Mouse (Mus musculus): ENCODE data around the gene AU022252. TPM values are rescaled to one million over a fixed set of nuclear protein-coding genes. Genes with fewer than 3 reads are reported as not detected.
A peak's percentile ranks its signal among the peaks of the same experiment; 100 is the strongest.

The AU022252 gene
- polyA plus RNA-seq, 1 experiment from 2014 or later: 24.0 TPM

GRCm38 (mm10) chr4:119247462-119248235, 15.1 kb upstream of the AU022252 start:
- ATAC-seq (ENCODE audit: insufficient number of reproducible peaks, insufficient read depth, low FRiP score, low read depth): peak; percentile 59; the same call in 1 of the 2 replicates
- Histone ChIP-seq H3K27ac (ENCODE audit: low read length) (no peak overlapping the region; the same call in 1 of the 2 replicates), H3K36me3 (ENCODE audit: control insufficient read depth, insufficient read depth, low read length) (peaks cover 3% of the 10 kb centered on the region; the same call in 1 of the 2 replicates), H3K4me1 (ENCODE audit: control insufficient read depth, insufficient read depth, low read length) (no peaks in the 10 kb centered on the region), H3K9me3 (ENCODE audit: control insufficient read depth, low read depth, low read length) (no peaks in the 10 kb centered on the region), H3K4me2 (replicated peaks; ENCODE audit: low read depth, low read length) (no peak overlapping the region), H3K27me3 (ENCODE audit: control insufficient read depth, insufficient read depth, low read length) (no peaks in the 10 kb centered on the region), H3K9ac (replicated peaks; ENCODE audit: low read depth, low read length) (no peak overlapping the region), H3K4me3 (ENCODE audit: low read depth, low read length) (no peak overlapping the region)
- WGBS: 33% methylated on average over 13 of the region's 13 CpGs

- H3K9ac ChIP-seq (replicated peaks; ENCODE audit: low read depth, low read length): no peak overlapping the region
Measured at GRCm38 (mm10) chr4:119246688-119247225, 14.2 kb upstream of the AU022252 start.

GRCm38 (mm10) chr4:119245961-119246360, 13.4 kb upstream of the AU022252 start:
- no peak overlapping the region for H3K9ac ChIP-seq (replicated peaks; ENCODE audit: low read depth, low read length)
- no peak for ATAC-seq (ENCODE audit: insufficient number of reproducible peaks, insufficient read depth, low FRiP score, low read depth)
- no peak overlapping the region for H3K27ac ChIP-seq (ENCODE audit: low read length)
- peaks cover 17% of the 10 kb centered on the region for H3K36me3 ChIP-seq (ENCODE audit: control insufficient read depth, insufficient read depth, low read length)
- 86% methylated on average over 9 of the region's 9 CpGs for WGBS
- H3K4me2 ChIP-seq (replicated peaks; ENCODE audit: low read depth, low read length): no peak overlapping the region
- no peaks in the 10 kb centered on the region for H3K4me1 ChIP-seq (ENCODE audit: control insufficient read depth, insufficient read depth, low read length)
- H3K4me3 ChIP-seq (ENCODE audit: low read depth, low read length): no peak overlapping the region
- no peaks in the 10 kb centered on the region for H3K9me3 ChIP-seq (ENCODE audit: control insufficient read depth, low read depth, low read length)
- no peaks in the 10 kb centered on the region for H3K27me3 ChIP-seq (ENCODE audit: control insufficient read depth, insufficient read depth, low read length)

More at GRCm38 (mm10) chr4:119246688-119247225, 14.2 kb upstream of the AU022252 start:
- no peaks in the 10 kb centered on the region for H3K4me1 ChIP-seq (ENCODE audit: control insufficient read depth, insufficient read depth, low read length)
- ATAC-seq (ENCODE audit: insufficient number of reproducible peaks, insufficient read depth, low FRiP score, low read depth): no peak
- WGBS: 75% methylated on average over 14 of the region's 14 CpGs
- H3K27ac ChIP-seq (ENCODE audit: low read length): no peak overlapping the region
- no peak overlapping the region for H3K4me2 ChIP-seq (replicated peaks; ENCODE audit: low read depth, low read length)
- peaks cover 10% of the 10 kb centered on the region for H3K36me3 ChIP-seq (ENCODE audit: control insufficient read depth, insufficient read depth, low read length)
- H3K4me3 ChIP-seq (ENCODE audit: low read depth, low read length): no peak overlapping the region
- no peaks in the 10 kb centered on the region for H3K9me3 ChIP-seq (ENCODE audit: control insufficient read depth, low read depth, low read length)
- no peaks in the 10 kb centered on the region for H3K27me3 ChIP-seq (ENCODE audit: control insufficient read depth, insufficient read depth, low read length)

- H3K36me3 ChIP-seq (ENCODE audit: control insufficient read depth, insufficient read depth, low read length): peaks cover 17% of the 10 kb centered on the region
- 74% methylated on average over 7 of the region's 7 CpGs for WGBS
- no peak overlapping the region for H3K27ac ChIP-seq (ENCODE audit: low read length)
- H3K4me2 ChIP-seq (replicated peaks; ENCODE audit: low read depth, low read length): no peak overlapping the region
- no peak overlapping the region for H3K9ac ChIP-seq (replicated peaks; ENCODE audit: low read depth, low read length)
- no peaks in the 10 kb centered on the region for H3K4me1 ChIP-seq (ENCODE audit: control insufficient read depth, insufficient read depth, low read length)
- no peaks in the 10 kb centered on the region for H3K27me3 ChIP-seq (ENCODE audit: control insufficient read depth, insufficient read depth, low read length)
- H3K9me3 ChIP-seq (ENCODE audit: control insufficient read depth, low read depth, low read length): no peaks in the 10 kb centered on the region
- ATAC-seq (ENCODE audit: insufficient number of reproducible peaks, insufficient read depth, low FRiP score, low read depth): no peak
- H3K4me3 ChIP-seq (ENCODE audit: low read depth, low read length): no peak overlapping the region
Measured at GRCm38 (mm10) chr4:119245556-119245955, 13.0 kb upstream of the AU022252 start.

GRCm38 (mm10) chr4:119244468-119245240, 12.1 kb upstream of the AU022252 start:
- Histone ChIP-seq H3K4me3 (ENCODE audit: low read depth, low read length) (no peak overlapping the region), H3K27ac (ENCODE audit: low read length) (no peak overlapping the region), H3K4me1 (ENCODE audit: control insufficient read depth, insufficient read depth, low read length) (no peaks in the 10 kb centered on the region), H3K4me2 (replicated peaks; ENCODE audit: low read depth, low read length) (no peak overlapping the region), H3K9ac (replicated peaks; ENCODE audit: low read depth, low read length) (no peak overlapping the region), H3K36me3 (ENCODE audit: control insufficient read depth, insufficient read depth, low read length) (peaks cover 17% of the 10 kb centered on the region), H3K27me3 (ENCODE audit: control insufficient read depth, insufficient read depth, low read length) (no peaks in the 10 kb centered on the region), H3K9me3 (ENCODE audit: control insufficient read depth, low read depth, low read length) (no peaks in the 10 kb centered on the region)
- no peak for ATAC-seq (ENCODE audit: insufficient number of reproducible peaks, insufficient read depth, low FRiP score, low read depth)
- 72% methylated on average over 22 of the region's 22 CpGs for WGBS

- 91% methylated on average over 12 of the region's 12 CpGs for WGBS
- ATAC-seq (ENCODE audit: insufficient number of reproducible peaks, insufficient read depth, low FRiP score, low read depth): no peak
- Histone ChIP-seq H3K9ac (replicated peaks; ENCODE audit: low read depth, low read length) (no peak overlapping the region), H3K4me3 (ENCODE audit: low read depth, low read length) (no peak overlapping the region), H3K36me3 (ENCODE audit: control insufficient read depth, insufficient read depth, low read length) (peaks cover 17% of the 10 kb centered on the region), H3K27me3 (ENCODE audit: control insufficient read depth, insufficient read depth, low read length) (no peaks in the 10 kb centered on the region), H3K9me3 (ENCODE audit: control insufficient read depth, low read depth, low read length) (no peaks in the 10 kb centered on the region), H3K4me2 (replicated peaks; ENCODE audit: low read depth, low read length) (no peak overlapping the region), H3K27ac (ENCODE audit: low read length) (no peak overlapping the region), H3K4me1 (ENCODE audit: control insufficient read depth, insufficient read depth, low read length) (no peaks in the 10 kb centered on the region; the same call in 1 of the 2 replicates)
Measured at GRCm38 (mm10) chr4:119242571-119242970, 10.1 kb upstream of the AU022252 start.

- Histone ChIP-seq H3K36me3 (ENCODE audit: control insufficient read depth, insufficient read depth, low read length) (peaks cover 20% of the 10 kb centered on the region), H3K9ac (replicated peaks; ENCODE audit: low read depth, low read length) (no peak overlapping the region), H3K9me3 (ENCODE audit: control insufficient read depth, low read depth, low read length) (no peaks in the 10 kb centered on the region), H3K27me3 (ENCODE audit: control insufficient read depth, insufficient read depth, low read length) (no peaks in the 10 kb centered on the region), H3K27ac (ENCODE audit: low read length) (no peak overlapping the region), H3K4me3 (ENCODE audit: low read depth, low read length) (no peak overlapping the region), H3K4me1 (ENCODE audit: control insufficient read depth, insufficient read depth, low read length) (no peaks in the 10 kb centered on the region; the same call in 1 of the 2 replicates), H3K4me2 (replicated peaks; ENCODE audit: low read depth, low read length) (no peak overlapping the region)
- no peak for ATAC-seq (ENCODE audit: insufficient number of reproducible peaks, insufficient read depth, low FRiP score, low read depth)
- WGBS: 89% methylated on average over 14 of the region's 14 CpGs
Measured at GRCm38 (mm10) chr4:119241664-119242063, 9.2 kb upstream of the AU022252 start.

DNA sequence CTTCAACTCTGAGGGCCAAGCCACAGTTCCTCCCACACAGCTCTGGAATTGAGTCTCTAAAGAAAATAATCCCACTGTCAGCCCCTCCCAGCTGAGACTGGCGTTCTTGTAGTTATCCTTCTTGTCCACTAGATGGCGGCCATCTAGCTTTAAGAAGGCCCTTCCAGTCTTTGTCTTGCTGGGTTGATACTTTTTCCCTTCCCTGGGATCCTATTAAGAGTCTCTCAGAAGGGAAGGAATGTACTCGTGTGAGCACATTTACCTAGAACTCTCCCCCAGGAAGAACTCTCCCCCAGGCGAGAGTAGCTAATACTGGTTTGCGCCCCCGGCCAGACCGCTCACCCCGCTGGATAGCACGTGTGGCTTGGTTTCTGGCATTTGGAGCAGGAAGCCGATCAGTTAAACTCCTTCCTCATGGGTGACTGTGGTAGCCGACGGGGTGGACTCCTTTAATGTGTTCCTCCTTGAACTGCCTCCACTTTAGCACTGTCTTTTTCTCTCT, 6.7 kb upstream of the AU022252 start:
- Histone ChIP-seq H3K4me3 (ENCODE audit: low read depth, low read length) (no peak overlapping the region), H3K36me3 (ENCODE audit: control insufficient read depth, insufficient read depth, low read length) (peaks cover 20% of the 10 kb centered on the region), H3K27me3 (ENCODE audit: control insufficient read depth, insufficient read depth, low read length) (no peaks in the 10 kb centered on the region), H3K27ac (ENCODE audit: low read length) (no peak overlapping the region), H3K9me3 (ENCODE audit: control insufficient read depth, low read depth, low read length) (no peaks in the 10 kb centered on the region), H3K4me2 (replicated peaks; ENCODE audit: low read depth, low read length) (no peak overlapping the region), H3K4me1 (ENCODE audit: control insufficient read depth, insufficient read depth, low read length) (no peaks in the 10 kb centered on the region; the same call in 1 of the 2 replicates), H3K9ac (replicated peaks; ENCODE audit: low read depth, low read length) (no peak overlapping the region; the same call in 1 of the 2 replicates)
- WGBS: 40% methylated on average over 12 of the region's 12 CpGs
- ATAC-seq (ENCODE audit: insufficient number of reproducible peaks, insufficient read depth, low FRiP score, low read depth): peak; percentile 62; the same call in 1 of the 2 replicates

All from stomach, embryonic 14.5 days (tissue).